Mouse (Mus musculus) monocyte, adult 2 months (primary cell): ENCODE results near the gene 1700020N15Rik.
"Not testable (repeated sequence)": the region's sequence is repeated elsewhere in the genome, so short reads cannot be mapped to it uniquely, and the experiment has no call there.

Source experiments
- DNase-seq, 2 experiments: peaks; one replicate each; pipeline ENCODE4 v3.0.0; 2022; ENCODE audit warnings: low spot score in 2 of 2, low read depth in 1 of 2

1700020N15Rik gene

GRCm38 (mm10) chrX:69945000-69945399 lies at the start of gene 1700020N15Rik:
Gene 1700020N15Rik (plus strand): TSS chrX:69945300.
- not testable (repeated sequence) for DNase-seq

GRCm38 (mm10) chrX:69976790-69977579 lies 31.9 kb downstream of the 1700020N15Rik start:
- DNase-seq, result no peak
